Mouse (Mus musculus): ENCODE measurements around the gene Fam107b. TPM values are rescaled to one million over a fixed set of nuclear protein-coding genes. Genes with fewer than 3 reads are reported as not detected.

Fam107b gene
- polyA plus RNA-seq (2016; fragmentation: Nextera tagmentation; extraction: Ambion mirVana), result 34.7 and 37.8 TPM in 2 replicates

DNA sequence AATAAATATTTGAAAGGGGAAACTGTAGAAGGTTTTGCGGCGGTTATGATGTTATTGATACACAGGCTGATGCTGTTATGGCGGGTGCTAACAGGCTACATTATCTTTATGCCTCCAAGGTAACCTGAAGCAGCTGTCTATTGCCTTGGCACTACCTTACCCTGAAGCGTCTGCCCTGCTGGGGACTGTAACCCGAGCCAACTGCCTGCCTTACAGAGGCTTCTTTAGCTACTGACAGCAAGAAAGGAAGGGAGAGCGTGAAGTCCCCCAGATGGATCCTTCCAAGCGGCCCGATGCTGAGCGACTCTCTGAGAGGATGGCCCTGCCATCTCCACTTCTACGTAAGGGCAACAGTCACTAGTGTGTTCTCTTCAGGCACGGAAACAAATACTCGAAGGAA is at the start of gene Fam107b:
Gene Fam107b, plus strand, starts transcription at position 303 of the 400 bp plus-strand sequence.
- Histone ChIP-seq H3K36me3 (no peaks in the 10 kb centered on the region), H3K9me3 (no peaks in the 10 kb centered on the region), H3K27me3 (ENCODE audit: insufficient read depth, poor library complexity, severe bottlenecking) (no peaks in the 10 kb centered on the region), H3K27ac (no peak within 1 kb of the TSS), H3K4me3 (no peak within 1 kb of the TSS), H3K4me1 (no peaks in the 10 kb centered on the region)
- 65% methylated on average over 12 of the region's 12 CpGs for WGBS
- no peak for DNase-seq (ENCODE audit: low spot score)

GRCm38 (mm10) chr2:3522558-3522957 is 47.7 kb upstream of the Fam107b start:
- H3K27me3 ChIP-seq (ENCODE audit: insufficient read depth, poor library complexity, severe bottlenecking), result no peaks in the 10 kb centered on the region
- WGBS, result 77% methylated on average over 4 of the region's 4 CpGs
- H3K4me1 ChIP-seq, result no peaks in the 10 kb centered on the region
- no peaks in the 10 kb centered on the region for H3K9me3 ChIP-seq
- H3K36me3 ChIP-seq, result no peaks in the 10 kb centered on the region
- H3K27ac ChIP-seq, result no peak overlapping the region
- no peak overlapping the region for H3K4me3 ChIP-seq
- DNase-seq (ENCODE audit: low spot score), result no peak

DNA sequence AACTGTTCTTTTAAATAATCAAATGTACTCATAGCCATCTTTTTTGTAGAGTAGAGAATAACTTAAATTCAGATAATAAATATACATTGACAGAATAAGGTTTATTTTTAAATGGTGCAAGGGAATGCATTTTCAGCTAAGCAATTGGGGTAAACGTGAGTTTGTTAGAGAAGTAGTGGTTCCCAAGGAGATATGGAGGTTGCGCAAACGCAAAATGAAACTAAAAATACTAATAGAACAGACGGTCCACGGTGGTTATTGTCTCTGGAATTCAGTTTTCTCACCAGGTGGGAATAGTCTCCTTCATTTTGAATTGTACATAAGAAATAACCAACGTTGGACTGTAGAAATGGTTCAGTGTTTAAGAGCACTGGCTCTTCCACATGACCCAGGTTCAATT is 44.0 kb upstream of the Fam107b start:
- H3K27me3 ChIP-seq (ENCODE audit: insufficient read depth, poor library complexity, severe bottlenecking), result no peaks in the 10 kb centered on the region
- no peaks in the 10 kb centered on the region for H3K36me3 ChIP-seq
- H3K27ac ChIP-seq, result no peak overlapping the region
- H3K4me3 ChIP-seq, result no peak overlapping the region
- no peaks in the 10 kb centered on the region for H3K4me1 ChIP-seq
- 0 out of 2 replicates have a peak, but pooled peaks cover 2% of the 10 kb centered on the region for H3K9me3 ChIP-seq
- no peak for DNase-seq (ENCODE audit: low spot score)
- WGBS, result 76% methylated on average over 6 of the region's 6 CpGs

DNA sequence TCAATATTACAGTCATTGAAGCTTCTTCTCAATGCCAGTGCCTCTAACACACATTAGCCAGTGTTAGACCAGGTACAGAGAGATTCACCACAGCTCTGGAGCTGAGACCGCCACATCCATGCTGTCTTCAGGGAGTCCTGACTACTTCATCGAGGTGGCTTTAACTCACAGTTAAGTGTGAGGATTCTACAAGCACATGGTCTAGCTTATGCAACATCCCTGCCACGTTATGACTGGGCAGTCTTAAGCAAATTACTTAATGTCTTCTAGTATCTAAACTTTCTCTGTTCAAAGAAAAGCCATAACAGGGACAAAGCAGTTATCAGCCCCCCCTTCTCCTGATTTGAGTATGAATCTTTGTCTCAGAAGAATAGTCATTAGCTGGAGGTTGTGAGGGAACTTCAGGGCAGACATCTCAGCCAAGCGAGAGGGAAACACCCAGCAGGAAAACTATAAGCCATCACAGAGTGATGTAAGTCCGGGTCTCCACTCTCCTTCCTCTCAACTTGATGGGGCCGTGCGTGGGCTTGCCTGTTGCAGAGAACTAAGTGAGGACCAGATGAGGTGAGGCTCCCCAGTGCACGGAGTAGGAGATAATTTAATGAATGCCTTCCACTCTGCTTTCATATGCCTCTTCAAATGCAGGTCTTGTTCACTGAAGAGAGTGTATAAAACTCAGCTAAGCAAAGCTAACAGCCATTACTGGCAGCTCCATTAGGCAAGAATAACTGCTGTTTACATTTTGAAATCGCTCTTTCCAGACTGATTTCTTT is 28.8 kb upstream of the Fam107b start:
- Histone ChIP-seq H3K36me3 (no peaks in the 10 kb centered on the region), H3K27me3 (ENCODE audit: insufficient read depth, poor library complexity, severe bottlenecking) (no peaks in the 10 kb centered on the region), H3K9me3 (no peaks in the 10 kb centered on the region), H3K4me3 (no peak overlapping the region), H3K4me1 (no peaks in the 10 kb centered on the region; the same call in 1 of the 2 replicates), H3K27ac (no peak overlapping the region)
- WGBS, result 73% methylated on average over 9 of the region's 9 CpGs
- no peak for DNase-seq (ENCODE audit: low spot score)

DNA sequence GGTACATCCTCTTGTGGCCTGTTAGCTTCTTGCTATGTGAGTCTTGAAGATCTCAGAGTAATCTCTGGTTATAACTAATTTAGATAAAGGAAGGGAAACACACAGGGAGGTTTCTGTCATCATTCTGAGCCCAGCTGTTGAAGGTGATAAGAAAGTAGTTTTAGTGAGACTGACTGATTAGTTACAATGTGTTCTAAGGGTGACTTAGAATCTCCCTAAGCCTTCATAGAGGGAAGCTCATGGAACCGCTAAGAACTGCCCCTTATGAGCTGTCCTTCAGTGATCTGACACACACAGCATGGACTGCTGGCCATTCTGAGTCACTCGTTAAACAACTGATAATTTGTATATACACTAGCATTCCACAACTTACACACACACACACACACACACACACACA is 24.2 kb upstream of the Fam107b start:
- Histone ChIP-seq H3K36me3 (no peaks in the 10 kb centered on the region), H3K27ac (no peak overlapping the region), H3K9me3 (no peaks in the 10 kb centered on the region; the same call in 1 of the 2 replicates), H3K27me3 (ENCODE audit: insufficient read depth, poor library complexity, severe bottlenecking) (no peaks in the 10 kb centered on the region), H3K4me1 (no peaks in the 10 kb centered on the region; the same call in 1 of the 2 replicates), H3K4me3 (no peak overlapping the region)
- no peak for DNase-seq (ENCODE audit: low spot score)
- WGBS, result 60% methylated on average over 2 of the region's 2 CpGs

DNA sequence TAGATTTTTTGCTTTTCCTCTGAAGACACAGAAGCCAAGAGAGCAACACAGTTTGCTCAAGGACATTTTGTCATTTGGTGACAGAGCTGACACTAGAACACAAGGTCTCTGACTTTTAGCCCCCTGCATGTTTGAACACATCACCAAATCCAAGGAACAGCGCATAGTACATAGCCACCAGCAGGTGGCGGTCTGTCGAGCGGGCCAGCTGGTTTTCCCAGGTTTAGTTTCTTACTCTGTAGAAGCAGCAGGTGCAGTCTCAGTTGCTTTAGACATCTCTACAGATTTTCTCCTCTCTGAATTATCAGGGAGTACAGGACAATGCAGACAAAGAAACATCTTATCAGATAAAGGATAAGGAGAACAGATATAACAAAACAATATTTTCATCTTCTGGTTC is 23.7 kb upstream of the Fam107b start:
- Histone ChIP-seq H3K9me3 (no peaks in the 10 kb centered on the region; the same call in 1 of the 2 replicates), H3K27me3 (ENCODE audit: insufficient read depth, poor library complexity, severe bottlenecking) (no peaks in the 10 kb centered on the region), H3K4me1 (no peaks in the 10 kb centered on the region; the same call in 1 of the 2 replicates), H3K4me3 (no peak overlapping the region), H3K27ac (no peak overlapping the region), H3K36me3 (no peaks in the 10 kb centered on the region)
- 3% methylated on average over 4 of the region's 4 CpGs for WGBS
- no peak for DNase-seq (ENCODE audit: low spot score)

- H3K27me3 ChIP-seq (ENCODE audit: insufficient read depth, poor library complexity, severe bottlenecking), result no peaks in the 10 kb centered on the region
- no peaks in the 10 kb centered on the region for H3K9me3 ChIP-seq
- DNase-seq (ENCODE audit: low spot score), result no peak
- no peak overlapping the region for H3K27ac ChIP-seq
- H3K4me3 ChIP-seq, result no peak overlapping the region
- 78% methylated on average over 11 of the region's 11 CpGs for WGBS
- H3K36me3 ChIP-seq, result no peaks in the 10 kb centered on the region
- H3K4me1 ChIP-seq, result no peaks in the 10 kb centered on the region
These were observed 318 bp downstream of the Fam107b start for GRCm38 (mm10) chr2:3570606-3571005.

DNA sequence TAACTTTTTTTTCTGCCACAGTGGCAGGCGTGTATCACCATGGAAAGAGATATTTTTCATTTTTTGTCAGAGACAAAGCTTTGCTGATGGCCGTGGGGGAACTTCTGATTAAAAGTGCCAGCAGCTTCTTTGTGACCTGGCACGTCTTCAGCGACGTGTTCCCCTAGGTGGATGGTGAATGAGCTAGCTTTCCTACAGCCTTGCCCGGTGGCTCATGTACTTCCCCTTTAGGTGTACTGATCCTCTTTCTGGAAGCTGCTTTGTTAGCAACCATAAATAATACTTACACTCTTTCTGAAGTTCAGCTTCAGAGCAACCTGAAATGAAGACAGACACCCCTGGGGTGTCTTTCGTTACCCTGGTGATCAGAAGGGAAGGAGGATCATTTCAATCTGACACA is 3.6 kb downstream of the Fam107b start:
- H3K27me3 ChIP-seq (ENCODE audit: insufficient read depth, poor library complexity, severe bottlenecking), result no peaks in the 10 kb centered on the region
- H3K36me3 ChIP-seq, result no peaks in the 10 kb centered on the region
- H3K4me3 ChIP-seq, result no peak overlapping the region
- WGBS, result 85% methylated on average over 7 of the region's 7 CpGs
- no peak for DNase-seq (ENCODE audit: low spot score)
- H3K27ac ChIP-seq, result no peak overlapping the region
- H3K9me3 ChIP-seq, result no peaks in the 10 kb centered on the region
- H3K4me1 ChIP-seq, result no peaks in the 10 kb centered on the region

DNA sequence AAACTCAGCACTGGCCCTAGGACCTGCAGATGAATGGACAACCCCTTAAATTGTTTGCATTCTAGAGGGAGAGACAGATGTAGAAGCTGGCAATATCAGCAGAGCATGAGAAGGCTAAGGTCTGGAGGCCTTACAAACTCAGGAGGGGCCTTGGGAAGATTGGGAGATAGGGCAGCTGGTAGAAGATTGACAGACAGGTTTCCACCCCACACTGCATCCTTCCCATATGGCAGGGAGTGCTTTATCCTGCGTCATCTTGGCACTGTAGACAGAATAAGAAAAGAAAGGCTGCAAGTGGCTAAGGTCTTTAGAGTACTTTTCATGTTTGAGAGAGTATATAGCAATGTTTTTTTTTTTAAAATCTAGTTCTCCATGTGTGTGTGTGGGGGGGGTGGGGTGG is 4.9 kb downstream of the Fam107b start:
- WGBS, result 91% methylated on average over 1 of the region's 1 CpGs
- H3K9me3 ChIP-seq, result no peaks in the 10 kb centered on the region

DNA sequence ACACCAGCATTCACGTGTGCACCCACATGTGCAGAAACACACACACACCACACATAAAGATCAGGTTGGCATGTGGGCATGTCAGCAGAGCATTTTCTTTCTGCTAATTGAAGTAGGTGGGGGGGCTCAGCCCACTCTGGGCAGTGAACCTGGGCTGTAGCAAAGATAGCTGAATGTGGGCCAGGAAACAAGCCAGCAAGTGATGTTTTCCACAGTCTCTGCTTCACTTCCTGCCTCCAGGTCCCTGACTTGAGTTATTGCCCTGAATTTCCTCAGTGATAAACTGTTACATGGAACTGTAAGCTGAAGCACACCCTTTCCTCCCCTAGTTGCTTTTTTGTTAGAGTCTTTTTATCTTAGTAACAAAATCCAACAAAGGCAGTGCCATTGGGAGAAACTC is 6.1 kb downstream of the Fam107b start:
- WGBS, result 66% methylated on average over 1 of the region's 1 CpGs
- DNase-seq (ENCODE audit: low spot score), result no peak
- H3K4me3 ChIP-seq, result no peak overlapping the region
- H3K9me3 ChIP-seq, result no peaks in the 10 kb centered on the region
- no peaks in the 10 kb centered on the region for H3K36me3 ChIP-seq
- peak overlapping the region; percentile 6; the same call in 1 of the 2 replicates for H3K27ac ChIP-seq
- H3K27me3 ChIP-seq (ENCODE audit: insufficient read depth, poor library complexity, severe bottlenecking), result no peaks in the 10 kb centered on the region
- no peaks in the 10 kb centered on the region for H3K4me1 ChIP-seq

More for the DNA sequence above, 4.9 kb downstream of the Fam107b start:
- H3K4me3 ChIP-seq, result no peak overlapping the region
- DNase-seq (ENCODE audit: low spot score), result no peak
- H3K27ac ChIP-seq, result no peak overlapping the region
- H3K36me3 ChIP-seq, result no peaks in the 10 kb centered on the region
- H3K4me1 ChIP-seq, result no peaks in the 10 kb centered on the region
- no peaks in the 10 kb centered on the region for H3K27me3 ChIP-seq (ENCODE audit: insufficient read depth, poor library complexity, severe bottlenecking)

DNA sequence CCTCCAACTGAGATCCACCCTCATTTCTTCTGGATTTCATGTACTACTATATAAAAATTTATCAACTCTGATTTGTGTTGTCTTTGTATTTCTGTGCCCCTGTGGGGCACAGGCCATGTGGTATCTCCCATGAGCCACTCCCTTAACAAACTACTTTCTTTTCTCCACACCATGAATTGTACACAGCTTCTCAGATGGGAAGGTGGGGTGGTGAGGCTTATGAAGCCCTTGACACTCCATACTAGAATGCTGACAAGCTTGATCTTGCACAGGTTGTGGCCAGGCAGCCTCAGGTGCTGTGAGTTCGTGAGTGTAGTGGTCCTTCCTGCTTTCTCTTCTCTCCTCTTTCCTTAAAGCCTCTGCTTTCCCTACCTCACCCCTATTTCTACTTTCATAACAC is 6.9 kb downstream of the Fam107b start:
- Histone ChIP-seq H3K27ac (no peak overlapping the region), H3K27me3 (ENCODE audit: insufficient read depth, poor library complexity, severe bottlenecking) (no peaks in the 10 kb centered on the region), H3K36me3 (no peaks in the 10 kb centered on the region), H3K4me1 (no peaks in the 10 kb centered on the region), H3K9me3 (no peaks in the 10 kb centered on the region), H3K4me3 (no peak overlapping the region)
- 79% methylated on average over 1 of the region's 1 CpGs for WGBS
- no peak for DNase-seq (ENCODE audit: low spot score)

GRCm38 (mm10) chr2:3578180-3578902 is 8.1 kb downstream of the Fam107b start:
- 80% methylated on average over 8 of the region's 8 CpGs for WGBS
- no peaks in the 10 kb centered on the region for H3K4me1 ChIP-seq
- no peak overlapping the region for H3K4me3 ChIP-seq
- no peaks in the 10 kb centered on the region for H3K36me3 ChIP-seq
- no peaks in the 10 kb centered on the region for H3K9me3 ChIP-seq
- DNase-seq (ENCODE audit: low spot score), result no peak
- no peak overlapping the region for H3K27ac ChIP-seq
- H3K27me3 ChIP-seq (ENCODE audit: insufficient read depth, poor library complexity, severe bottlenecking), result no peaks in the 10 kb centered on the region

DNA sequence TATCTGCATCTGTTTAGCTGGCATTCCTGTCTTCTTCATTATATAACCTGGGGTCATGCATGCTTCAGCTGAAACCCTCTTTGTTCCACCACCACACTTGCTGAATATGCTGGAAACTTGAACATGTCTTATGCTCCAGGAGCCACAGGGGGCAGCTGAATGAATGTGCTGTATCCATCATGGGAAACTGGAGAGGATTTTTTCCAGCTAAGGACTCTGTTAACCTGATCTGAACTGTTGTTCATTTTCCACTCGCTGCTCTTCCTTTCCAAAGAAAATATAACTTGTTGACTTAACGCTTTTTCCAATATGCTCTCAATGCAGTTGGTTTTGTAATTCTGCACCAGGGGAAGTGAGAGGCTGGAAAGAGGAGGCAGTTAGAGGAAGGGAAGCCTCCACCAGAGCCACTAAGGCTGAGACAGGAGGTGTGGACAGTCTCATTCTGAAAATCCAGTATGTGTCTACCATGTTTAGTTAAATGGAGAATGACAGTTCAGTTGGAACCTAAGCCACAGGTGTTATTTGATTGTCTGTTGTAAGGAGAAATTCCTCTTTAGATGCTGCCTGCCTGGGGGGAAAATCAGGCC is 9.1 kb downstream of the Fam107b start:
- Histone ChIP-seq H3K4me3 (no peak overlapping the region), H3K27me3 (ENCODE audit: insufficient read depth, poor library complexity, severe bottlenecking) (no peaks in the 10 kb centered on the region), H3K9me3 (no peaks in the 10 kb centered on the region), H3K4me1 (no peaks in the 10 kb centered on the region), H3K27ac (no peak overlapping the region), H3K36me3 (no peaks in the 10 kb centered on the region)
- no peak for DNase-seq (ENCODE audit: low spot score)
- 75% methylated on average over 2 of the region's 2 CpGs for WGBS

Data from heart, embryonic 10.5 days (tissue).